Mouse (Mus musculus) G1E (cell line): Measurements from ENCODE around the gene Pym1. TPM values are rescaled to one million over a fixed set of nuclear protein-coding genes. Genes with fewer than 3 reads are reported as not detected.

Experiments
- ATAC-seq: 2 replicates; pipeline ENCODE4 v1.8.0; 2016; ENCODE audit warnings: mild to moderate bottlenecking; ENCODE audit not compliant: insufficient number of reproducible peaks, poor library complexity, low FRiP score, severe bottlenecking; ENCODE audit errors: extremely low read depth
- DNase-seq: peaks from one replicate; pipeline ENCODE4 v3.0.0; 2012; ENCODE audit warnings: low spot score
- H3K27me3 ChIP-seq: 2 replicates; pipeline ENCODE4 v1.6.1; 2012; ENCODE audit warnings: mild to moderate bottlenecking, low read length, inconsistent platforms; ENCODE audit not compliant: insufficient read depth
- H3K36me3 ChIP-seq: replicated peaks from 2 replicates; pipeline ENCODE3; 2012; ENCODE audit warnings: mild to moderate bottlenecking, inconsistent platforms
- H3K4me1 ChIP-seq: 2 replicates; pipeline ENCODE4 v1.6.1; 2012; ENCODE audit warnings: low read depth, low read length, inconsistent platforms, mixed read lengths; ENCODE audit not compliant: insufficient read depth
- H3K4me3 ChIP-seq: 2 replicates; pipeline ENCODE4 v1.5.1; 2012; ENCODE audit warnings: low read depth, mild to moderate bottlenecking, inconsistent platforms, low read length, moderate library complexity, mixed read lengths
- H3K9me3 ChIP-seq: replicated peaks from 2 replicates; pipeline ENCODE4 v1.6.1; 2012; ENCODE audit warnings: inconsistent platforms
- CTCF ChIP-seq: IDR thresholded peaks from 2 replicates; pipeline ENCODE4 v1.5.1; 2012; ENCODE audit warnings: low read depth, low read length, inconsistent platforms, mixed read lengths
- GATA1 ChIP-seq: IDR thresholded peaks from 2 replicates; pipeline ENCODE4 v1.6.1; 2012; ENCODE audit warnings: borderline replicate concordance, low read length, inconsistent platforms, mixed read lengths
- GATA2 ChIP-seq: IDR thresholded peaks from 2 replicates; pipeline ENCODE4 v1.6.1; 2012; ENCODE audit warnings: low read depth, low read length, inconsistent platforms, borderline replicate concordance
- POLR2AphosphoS5 ChIP-seq: IDR thresholded peaks from 2 replicates; pipeline ENCODE4 v1.6.1; 2012; ENCODE audit warnings: low read depth, low read length, inconsistent platforms; ENCODE audit not compliant: insufficient replicate concordance
- TAL1 ChIP-seq: conservative IDR thresholded peaks from 2 replicates; pipeline ENCODE4 v1.6.1; 2012; ENCODE audit warnings: low read depth, low read length, inconsistent platforms, mixed read lengths
- polyA plus RNA-seq: library from polyadenylated mRNA; stranded (reverse); fragments of >175 nt; gene quantifications from 2 replicates; pipeline ENCODE4 v1.2.3, GENCODE M21; 2012
- total RNA-seq, 2 experiments: library from RNA; stranded (forward) in 1 of 2; stranded (reverse) in 1 of 2; fragments of 200-1000 nt in 1 of 2; fragments of >200 nt in 1 of 2; fragmentation: Nextera tagmentation in 1 of 2; gene quantifications; 2 replicates each; pipeline ENCODE4 v1.2.3; 2014 to 2017

Pym1 gene
- total and polyA plus RNA-seq, 3 experiments = 44.3 to 144 (median 93.7) TPM

GRCm38 (mm10) chr10:128744211-128744610, 3.5 kb upstream of the Pym1 start:
- Histone ChIP-seq H3K36me3 (no peaks in the 10 kb centered on the region), H3K9me3 (no peaks in the 10 kb centered on the region), H3K27me3 (peaks cover 6% of the 10 kb centered on the region), H3K4me3 (peak overlapping the region; percentile 70), H3K4me1 (peaks cover 56% of the 10 kb centered on the region)
- no peak for DNase-seq
- no peak for ATAC-seq
- TF ChIP-seq CTCF (no peak), GATA2 (no peak), TAL1 (no peak), POLR2AphosphoS5 (no peak), GATA1 (no peak)

GRCm38 (mm10) chr10:128744680-128745601, 2.7 kb upstream of the Pym1 start, which contains the start of gene Dgka:
TSS of gene Dgka (minus strand) at chr10:128744855.
- TF ChIP-seq TAL1 (no peak), POLR2AphosphoS5 (no peak), GATA2 (no peak), GATA1 (no peak), CTCF (no peak)
- ATAC-seq (no peak), DNase-seq (no peak)
- H3K4me1 ChIP-seq = peaks cover 63% of the 10 kb centered on the region
- H3K36me3 ChIP-seq = peaks cover 4% of the 10 kb centered on the region
- H3K27me3 ChIP-seq = peaks cover 6% of the 10 kb centered on the region
- H3K9me3 ChIP-seq = no peaks in the 10 kb centered on the region
- peak within 1 kb of the TSS; percentile 70 for H3K4me3 ChIP-seq

- peaks cover 15% of the 10 kb centered on the region for H3K36me3 ChIP-seq
- H3K27me3 ChIP-seq = peaks cover 6% of the 10 kb centered on the region
- peaks cover 62% of the 10 kb centered on the region for H3K4me1 ChIP-seq
- H3K4me3 ChIP-seq = no peak overlapping the region
- DNase-seq = no peak
- no peaks in the 10 kb centered on the region for H3K9me3 ChIP-seq
- TF ChIP-seq GATA2 (no peak), GATA1 (no peak), TAL1 (no peak), CTCF (no peak), POLR2AphosphoS5 (no peak)
- no peak for ATAC-seq
These were observed 1.6 kb upstream of the Pym1 start for GRCm38 (mm10) chr10:128745946-128746613.

- TF ChIP-seq CTCF (no peak), TAL1 (no peak)
- H3K9me3 ChIP-seq = no peaks in the 10 kb centered on the region
- H3K36me3 ChIP-seq = peaks cover 22% of the 10 kb centered on the region
- ATAC-seq = no peak
- H3K4me3 ChIP-seq = peak overlapping the region; percentile 78
- peaks cover 62% of the 10 kb centered on the region for H3K4me1 ChIP-seq
- no peak for DNase-seq
- H3K27me3 ChIP-seq = peaks cover 6% of the 10 kb centered on the region
These were observed 580 bp upstream of the Pym1 start for GRCm38 (mm10) chr10:128746972-128747645.

GRCm38 (mm10) chr10:128748252-128748864, 669 bp downstream of the Pym1 start:
- peak; percentile 62 for ATAC-seq

More at GRCm38 (mm10) chr10:128748252-128748864, 669 bp downstream of the Pym1 start:
- TF ChIP-seq POLR2AphosphoS5 (no peak), CTCF (peak; percentile 13; the same call in 1 of the 2 replicates)
- peak overlapping the region; percentile 78 for H3K4me3 ChIP-seq
- peaks cover 34% of the 10 kb centered on the region for H3K36me3 ChIP-seq
- DNase-seq = peak; percentile 88
- peaks cover 3% of the 10 kb centered on the region for H3K27me3 ChIP-seq
- H3K4me1 ChIP-seq = peaks cover 60% of the 10 kb centered on the region
- H3K9me3 ChIP-seq = no peaks in the 10 kb centered on the region
